ENCODE assay signal across 11 mouse cellular contexts in the genomic region with DNA sequence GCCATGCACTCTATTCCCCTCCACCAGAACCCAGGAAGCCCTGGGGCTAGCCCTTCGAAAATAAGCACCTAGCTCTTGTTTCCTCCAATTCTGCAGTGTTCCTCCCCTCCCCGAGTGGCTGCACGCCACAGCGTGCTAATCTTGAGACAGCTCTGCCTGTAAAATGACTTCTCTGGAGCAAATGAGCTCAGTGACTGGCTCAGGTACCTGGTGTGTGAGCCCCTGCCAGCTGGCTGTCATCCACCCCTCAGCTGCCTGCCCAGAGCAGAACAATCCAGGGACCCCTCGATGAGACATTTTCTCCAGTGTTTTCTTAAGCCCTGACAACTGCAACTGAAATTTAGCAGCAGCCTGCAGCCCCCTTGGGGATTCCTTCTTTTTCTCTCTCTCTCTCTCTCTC.
A peak's percentile ranks its signal among the peaks of the same experiment; 100 is the strongest.
DNase-seq lines count a peak whose midpoint lies in the region; ATAC-seq lines count a peak whose summit lies in the region.
"Had no signal": no experiment of that assay in that cellular context is flagged by ENCODE, and none has a peak within 500 bp of the region (broad histone marks: within the 10 kb centered on the region; RNA-seq: fewer than 3 reads in every experiment).

No protein-coding gene starts in this region.

- H3K4me3 ChIP-seq in heart, embryonic 11.5 days (ENCODE audit: low read depth, low read length) = no peak overlapping the region
- H3K4me3 ChIP-seq in forebrain, embryonic 14.5 days (ENCODE audit: low read depth, low read length) = no peak overlapping the region
- H3K4me3 ChIP-seq in hindbrain, embryonic 16.5 days (ENCODE audit: low read length) = no peak overlapping the region
- H3K4me3 ChIP-seq: liver, embryonic 12.5 days had no signal

- peak; percentile 16 to 22 for DNase-seq in heart, adult 9 months (ENCODE audit: low spot score in 2 of 2)
- peak; percentile 18 for DNase-seq in cerebellum, adult 8-10 months
- DNase-seq in forebrain, embryonic 14.5 days (ENCODE audit: low spot score) = peak; percentile 71
- DNase-seq in adrenal gland, adult (ENCODE audit: inconsistent age in 2 of 2, low spot score in 1 of 2) = no peak
- DNase-seq: kidney, adult 18-20 months; right cerebral cortex, postnatal 4 days had no signal

- H3K36me3 ChIP-seq in heart, embryonic 11.5 days (ENCODE audit: control insufficient read depth, insufficient read depth, low read length) = no peaks in the 10 kb centered on the region
- H3K36me3 ChIP-seq in forebrain, embryonic 14.5 days (ENCODE audit: control insufficient read depth, insufficient read depth, low read length) = no peaks in the 10 kb centered on the region
- H3K36me3 ChIP-seq in hindbrain, embryonic 16.5 days (ENCODE audit: control insufficient read depth, insufficient read depth, low read length) = no peaks in the 10 kb centered on the region
- H3K36me3 ChIP-seq: liver, embryonic 12.5 days had no signal

- H3K9ac ChIP-seq in heart, embryonic 11.5 days (ENCODE audit: low read depth, low read length) = no peak overlapping the region
- H3K9ac ChIP-seq in forebrain, embryonic 14.5 days (ENCODE audit: low read length) = 0 out of 2 replicates have a peak overlapping the region, but pooled peaks have one; percentile 2
- 0 out of 2 replicates have a peak overlapping the region, but pooled peaks have one; percentile 13 for H3K9ac ChIP-seq in hindbrain, embryonic 16.5 days (ENCODE audit: low read depth, low read length)
- H3K9ac ChIP-seq: liver, embryonic 12.5 days had no signal

- no peak for ATAC-seq in heart, embryonic 11.5 days (replicated peaks; ENCODE audit: insufficient number of reproducible peaks, low FRiP score, low TSS enrichment)
- peak; percentile 75 for ATAC-seq in forebrain, embryonic 14.5 days
- peak; percentile 71 for ATAC-seq in hindbrain, embryonic 16.5 days
- ATAC-seq in frontal cortex, adult (ENCODE audit: low TSS enrichment) = no peak
- no peak for ATAC-seq in erythroid progenitor cell, adult 5-6 weeks (replicated peaks; ENCODE audit: low FRiP score, poor library complexity, severe bottlenecking)
- ATAC-seq: liver, embryonic 12.5 days had no signal

- WGBS in heart, embryonic 11.5 days (ENCODE audit: insufficient replicate concordance) = 26% methylated on average over 5 of the region's 5 CpGs
- WGBS in forebrain, embryonic 14.5 days = 14% methylated on average over 5 of the region's 5 CpGs
- WGBS in hindbrain, embryonic 16.5 days = 20% methylated on average over 5 of the region's 5 CpGs

- no peak overlapping the region for H3K27ac ChIP-seq in heart, embryonic 11.5 days (ENCODE audit: low read depth, low read length)
- no peak overlapping the region for H3K27ac ChIP-seq in forebrain, embryonic 14.5 days (ENCODE audit: low read depth, low read length)
- no peak overlapping the region for H3K27ac ChIP-seq in hindbrain, embryonic 16.5 days (ENCODE audit: low read depth, low read length)
- H3K27ac ChIP-seq: liver, embryonic 12.5 days had no signal

- no peaks in the 10 kb centered on the region for H3K27me3 ChIP-seq in heart, embryonic 11.5 days (ENCODE audit: control insufficient read depth, insufficient read depth, low read length)
- H3K27me3 ChIP-seq in forebrain, embryonic 14.5 days (replicated peaks; ENCODE audit: control insufficient read depth, insufficient read depth, low read length) = no peaks in the 10 kb centered on the region
- no peaks in the 10 kb centered on the region for H3K27me3 ChIP-seq in hindbrain, embryonic 16.5 days (replicated peaks; ENCODE audit: control insufficient read depth, insufficient read depth, low read length)
- H3K27me3 ChIP-seq: liver, embryonic 12.5 days had no signal

- no peaks in the 10 kb centered on the region for H3K9me3 ChIP-seq in heart, embryonic 11.5 days (replicated peaks; ENCODE audit: control insufficient read depth, low read length)
- H3K9me3 ChIP-seq in forebrain, embryonic 14.5 days (replicated peaks; ENCODE audit: control insufficient read depth, low read length) = no peaks in the 10 kb centered on the region
- H3K9me3 ChIP-seq in hindbrain, embryonic 16.5 days (ENCODE audit: control insufficient read depth, low read length) = no peaks in the 10 kb centered on the region
- H3K9me3 ChIP-seq: liver, embryonic 12.5 days had no signal

- H3K4me2 ChIP-seq in heart, embryonic 11.5 days = no peak overlapping the region
- H3K4me2 ChIP-seq in forebrain, embryonic 14.5 days (ENCODE audit: low read length) = no peak overlapping the region
- H3K4me2 ChIP-seq in hindbrain, embryonic 16.5 days (ENCODE audit: low read length) = no peak overlapping the region
- H3K4me2 ChIP-seq: liver, embryonic 12.5 days had no signal

- peaks cover 18% of the 10 kb centered on the region for H3K4me1 ChIP-seq in heart, embryonic 11.5 days (ENCODE audit: control insufficient read depth, insufficient read depth, low read length)
- peaks cover 9% of the 10 kb centered on the region; the same call in 1 of the 2 replicates for H3K4me1 ChIP-seq in forebrain, embryonic 14.5 days (ENCODE audit: control insufficient read depth, insufficient read depth, low read length)
- H3K4me1 ChIP-seq in hindbrain, embryonic 16.5 days (ENCODE audit: control insufficient read depth, insufficient read depth, low read depth, low read length) = peaks cover 6% of the 10 kb centered on the region; the same call in 1 of the 2 replicates
- H3K4me1 ChIP-seq: liver, embryonic 12.5 days had no signal

Comparison
In these comparisons a context has a peak if more than half of its experiments do, and no peak if none do; other contexts are left out.
1. DNase-seq: peak in heart, adult 9 months (2 of 2), cerebellum, adult 8-10 months (single experiment) and forebrain, embryonic 14.5 days (single experiment); none in adrenal gland, adult (0 of 2).
2. ATAC-seq: peak in forebrain, embryonic 14.5 days (single experiment) and hindbrain, embryonic 16.5 days (single experiment); none in heart, embryonic 11.5 days (single experiment), frontal cortex, adult (single experiment) and erythroid progenitor cell, adult 5-6 weeks (single experiment).